Mouse (Mus musculus) MEL (cell line): ENCODE data around the gene Foxr1. TPM values are rescaled to one million over a fixed set of nuclear protein-coding genes. Genes with fewer than 3 reads are reported as not detected.

Source experiments
- DNase-seq: peaks from one replicate; pipeline ENCODE4 v3.0.0; 2011; ENCODE audit warnings: low read depth, low spot score
- H3K27ac ChIP-seq: 2 replicates; pipeline ENCODE4 v1.5.1; 2012; ENCODE audit warnings: low read depth, mild to moderate bottlenecking, control low read depth, low read length, moderate library complexity; ENCODE audit not compliant: control insufficient read depth
- H3K27me3 ChIP-seq, 2 experiments: fragments of 150-350 bp in 1 of 2; sonication (generic) in 1 of 2; 2 replicates each; pipeline ENCODE4 v1.6.1; 2012; ENCODE audit warnings: low read length in 2 of 2, mild to moderate bottlenecking in 2 of 2, improper control_type of control experiment in 1 of 2, moderate library complexity in 1 of 2; ENCODE audit not compliant: insufficient read depth in 2 of 2, control insufficient read depth in 1 of 2
- H3K36me3 ChIP-seq, 2 experiments: 2 replicates each; pipeline ENCODE4 v1.6.1; 2012 to 2014; ENCODE audit warnings: low read length in 2 of 2, improper control_type of control experiment in 1 of 2, inconsistent platforms in 1 of 2, mild to moderate bottlenecking in 1 of 2; ENCODE audit not compliant: insufficient read depth in 2 of 2, control insufficient read depth in 1 of 2
- H3K4me1 ChIP-seq, 2 experiments: fragments of 150-350 bp in 1 of 2; sonication (generic) in 1 of 2; 2 replicates each; pipeline ENCODE4 v1.6.1; 2012; ENCODE audit warnings: low read length in 2 of 2, improper control_type of control experiment in 1 of 2, mild to moderate bottlenecking in 1 of 2; ENCODE audit not compliant: insufficient read depth in 2 of 2, control insufficient read depth in 1 of 2
- H3K4me3 ChIP-seq, 2 experiments: fragments of 150-350 bp in 1 of 2; sonication (generic) in 1 of 2; 2 replicates each; pipeline ENCODE4 v1.5.1; 2012; ENCODE audit warnings: low read depth in 2 of 2, low read length in 2 of 2, mild to moderate bottlenecking in 2 of 2, moderate library complexity in 2 of 2, control low read depth in 1 of 2, improper control_type of control experiment in 1 of 2; ENCODE audit not compliant: control insufficient read depth in 1 of 2, insufficient read depth in 1 of 2
- H3K79me2 ChIP-seq: 2 replicates; pipeline ENCODE4 v1.6.1; 2012; ENCODE audit warnings: mild to moderate bottlenecking, low read length, moderate library complexity; ENCODE audit not compliant: control insufficient read depth, poor library complexity, insufficient read depth
- H3K9ac ChIP-seq: 2 replicates; pipeline ENCODE4 v1.6.1; 2012; ENCODE audit warnings: low read depth, mild to moderate bottlenecking, control low read depth, low read length, moderate library complexity; ENCODE audit not compliant: control insufficient read depth, poor library complexity, severe bottlenecking
- H3K9me3 ChIP-seq: fragments of 150-350 bp; sonication (generic); replicated peaks from 2 replicates; pipeline ENCODE4 v1.6.1; 2012; ENCODE audit warnings: mild to moderate bottlenecking, low read length, improper control_type of control experiment, moderate library complexity; ENCODE audit not compliant: insufficient read depth
- BHLHE40 ChIP-seq: IDR thresholded peaks from 2 replicates; pipeline ENCODE4 v1.6.1; 2012; ENCODE audit warnings: low read depth, mild to moderate bottlenecking, inconsistent platforms, low read length, improper control_type of control experiment, borderline replicate concordance
- CHD2 ChIP-seq: IDR thresholded peaks from 2 replicates; pipeline ENCODE4 v1.6.1; 2011; ENCODE audit warnings: low read length, improper control_type of control experiment
- CTCF ChIP-seq, 3 experiments: IDR thresholded peaks in 2 of 3; conservative IDR thresholded peaks in 1 of 3; 2 replicates each; pipeline ENCODE4 v1.5.1; 2011 to 2012; ENCODE audit warnings: low read length in 3 of 3, low read depth in 2 of 3, mild to moderate bottlenecking in 2 of 3, improper control_type of control experiment in 1 of 3, inconsistent platforms in 1 of 3, mixed read lengths in 1 of 3, moderate library complexity in 1 of 3; ENCODE audit not compliant: control insufficient read depth in 1 of 3, insufficient read depth in 1 of 3, poor library complexity in 1 of 3, severe bottlenecking in 1 of 3
- ETS1 ChIP-seq: IDR thresholded peaks from 2 replicates; pipeline ENCODE4 v1.6.1; 2012; ENCODE audit warnings: low read depth, mild to moderate bottlenecking, inconsistent platforms, low read length, improper control_type of control experiment, moderate library complexity
- GATA1 ChIP-seq: IDR thresholded peaks from 2 replicates; pipeline ENCODE4 v1.6.1; 2011; ENCODE audit warnings: low read depth, low read length, improper control_type of control experiment
- HCFC1 ChIP-seq: IDR thresholded peaks from 2 replicates; pipeline ENCODE4 v1.6.1; 2012; ENCODE audit warnings: low read depth, mild to moderate bottlenecking, inconsistent platforms, low read length, improper control_type of control experiment, moderate library complexity
- MAZ ChIP-seq: IDR thresholded peaks from 2 replicates; pipeline ENCODE4 v1.6.1; 2012; ENCODE audit warnings: low read depth, mild to moderate bottlenecking, inconsistent platforms, low read length, improper control_type of control experiment
- MXI1 ChIP-seq: IDR thresholded peaks from 2 replicates; pipeline ENCODE4 v1.6.1; 2011; ENCODE audit warnings: mild to moderate bottlenecking, low read depth, low read length, improper control_type of control experiment
- MYB ChIP-seq: IDR thresholded peaks from 2 replicates; pipeline ENCODE4 v1.6.1; 2011; ENCODE audit warnings: mild to moderate bottlenecking, low read depth, low read length, improper control_type of control experiment
- NRF1 ChIP-seq: IDR thresholded peaks from 2 replicates; pipeline ENCODE4 v1.6.1; 2014; ENCODE audit warnings: low read depth, mild to moderate bottlenecking, inconsistent platforms, low read length, improper control_type of control experiment, moderate library complexity; ENCODE audit not compliant: poor library complexity, insufficient read depth, severe bottlenecking
- POLR2AphosphoS2 ChIP-seq: IDR thresholded peaks from 2 replicates; pipeline ENCODE4 v1.6.1; 2011; ENCODE audit warnings: low read length, improper control_type of control experiment
- RAD21 ChIP-seq: IDR thresholded peaks from 2 replicates; pipeline ENCODE4 v1.6.1; 2011; ENCODE audit warnings: mild to moderate bottlenecking, low read depth, low read length, improper control_type of control experiment
- RCOR1 ChIP-seq: IDR thresholded peaks from 2 replicates; pipeline ENCODE4 v1.6.1; 2012; ENCODE audit warnings: low read depth, mild to moderate bottlenecking, inconsistent platforms, low read length, improper control_type of control experiment
- SIN3A ChIP-seq: IDR thresholded peaks from 2 replicates; pipeline ENCODE4 v1.6.1; 2012; ENCODE audit warnings: low read length, improper control_type of control experiment, inconsistent platforms
- SMC3 ChIP-seq: IDR thresholded peaks from 2 replicates; pipeline ENCODE4 v1.6.1; 2011; ENCODE audit warnings: low read depth, low read length, improper control_type of control experiment
- UBTF ChIP-seq: IDR thresholded peaks from 2 replicates; pipeline ENCODE4 v1.6.1; 2012; ENCODE audit warnings: low read depth, mild to moderate bottlenecking, inconsistent platforms, low read length, improper control_type of control experiment, moderate library complexity, borderline replicate concordance; ENCODE audit not compliant: insufficient read depth
- ZC3H11A ChIP-seq: IDR thresholded peaks from 2 replicates; pipeline ENCODE4 v1.6.1; 2012; ENCODE audit warnings: low read depth, mild to moderate bottlenecking, inconsistent platforms, low read length, improper control_type of control experiment
- ZKSCAN1 ChIP-seq: IDR thresholded peaks from 2 replicates; pipeline ENCODE4 v1.6.1; 2012; ENCODE audit warnings: low read depth, mild to moderate bottlenecking, inconsistent platforms, low read length, improper control_type of control experiment, moderate library complexity
- ZNF384 ChIP-seq: IDR thresholded peaks from 2 replicates; pipeline ENCODE4 v1.6.1; 2012; ENCODE audit warnings: low read depth, mild to moderate bottlenecking, inconsistent platforms, low read length, improper control_type of control experiment
- polyA plus RNA-seq, 2 experiments: library from polyadenylated mRNA; stranded (reverse) in 1 of 2; unstranded in 1 of 2; fragments of >175 nt in 1 of 2; fragments of >200 nt in 1 of 2; gene quantifications; 2 replicates each; pipeline versions ENCODE4 v1.2.1 to v1.2.4; 2012; ENCODE audit warnings: low replicate concordance in 2 of 2, low read depth in 1 of 2; ENCODE audit not compliant: insufficient read length in 2 of 2, insufficient read depth in 1 of 2, missing spikeins in 1 of 2
- total RNA-seq: library from RNA; depleted of rRNA; stranded (reverse); fragments of 300-350 nt; gene quantifications from 2 replicates; pipeline ENCODE4 v1.2.3, GENCODE M21; 2012

Foxr1 gene
- total and polyA plus RNA-seq, 3 experiments = 0.07 to 0.08 TPM; not detected in 1

DNA sequence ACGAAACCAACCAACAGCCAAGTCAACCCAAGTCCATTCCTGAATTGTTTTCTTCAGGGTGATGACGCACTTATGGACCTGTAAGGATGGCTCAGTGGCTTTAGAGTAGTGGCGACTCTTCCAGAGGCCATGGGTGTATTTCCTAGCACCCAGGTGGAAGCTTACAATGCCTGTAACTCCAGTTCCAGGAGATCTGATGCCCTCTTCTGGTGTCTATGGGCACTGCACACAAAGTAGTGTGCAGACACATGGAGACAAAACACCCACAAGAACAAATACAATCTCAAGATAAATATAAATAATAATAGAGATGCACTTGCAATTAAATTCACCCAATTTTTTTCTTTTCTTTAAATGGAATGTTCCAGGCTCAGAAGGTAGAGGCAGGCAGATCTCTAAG, 35.0 kb upstream of the Foxr1 start:
- TF ChIP-seq CTCF (IDR thresholded peaks at IDR 0.05 in 2 of 3, conservative IDR thresholded peaks at IDR 0.05 in 1 of 3; ENCODE audit: control insufficient read depth in 1 of 3, insufficient read depth in 1 of 3, low read depth in 2 of 3, low read length in 3 of 3, poor library complexity in 1 of 3, severe bottlenecking in 1 of 3) (peak; percentile 24 to 39 (median 28); a peak in 5 of 6 replicates), RAD21 (peak; percentile 3; the same call in 1 of the 2 replicates), BHLHE40 (no peak)
- DNase-seq = peak; percentile 45
- H3K79me2 ChIP-seq = no peaks in the 10 kb centered on the region; the same call in 1 of the 2 replicates

DNA sequence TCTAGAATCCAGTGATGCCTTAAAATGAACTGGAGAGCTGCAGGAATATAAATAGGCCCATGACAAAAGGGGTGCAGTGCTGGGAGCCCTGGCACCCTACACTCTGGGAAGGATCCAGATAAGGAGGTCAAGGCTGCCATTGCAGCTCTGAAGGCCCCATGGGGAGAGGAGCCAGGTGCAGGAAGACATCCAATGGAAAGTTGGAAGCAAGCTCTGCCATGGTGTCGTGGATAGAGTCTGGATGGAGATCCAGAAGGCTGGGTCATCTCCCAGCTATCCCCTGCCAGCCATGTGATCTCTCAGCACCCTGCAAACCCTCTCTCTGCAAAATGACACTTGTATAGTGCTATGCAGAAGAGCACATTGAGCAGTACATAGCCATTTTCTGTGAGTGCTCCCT, 33.4 kb upstream of the Foxr1 start:
- Histone ChIP-seq H3K4me1 (peaks cover 2 to 3% of the 10 kb centered on the region in 2 experiments; a peak in 1 of 4 replicates), H3K36me3 (no peaks in the 10 kb centered on the region), H3K27ac (no peak overlapping the region), H3K27me3 (peaks cover 10 to 14% of the 10 kb centered on the region in 2 experiments), H3K9ac (no peak overlapping the region), H3K4me3 (no peak overlapping the region), H3K79me2 (no peaks in the 10 kb centered on the region; the same call in 1 of the 2 replicates), H3K9me3 (no peaks in the 10 kb centered on the region)
- DNase-seq = no peak
- TF ChIP-seq RCOR1 (no peak), CHD2 (no peak), NRF1 (no peak), GATA1 (no peak), HCFC1 (no peak), MAZ (no peak), ZKSCAN1 (no peak)
- TF ChIP-seq, all 39 proteins: peak for 0

More for the DNA sequence above, 35.0 kb upstream of the Foxr1 start:
- Histone ChIP-seq H3K36me3 (no peaks in the 10 kb centered on the region), H3K4me3 (no peak overlapping the region), H3K27me3 (peaks cover 4 to 5% of the 10 kb centered on the region in 2 experiments; a peak in 3 of 4 replicates), H3K27ac (no peak overlapping the region), H3K9ac (no peak overlapping the region), H3K9me3 (no peaks in the 10 kb centered on the region), H3K4me1 (peaks cover 2 to 3% of the 10 kb centered on the region in 2 experiments; a peak in 1 of 4 replicates)

DNA sequence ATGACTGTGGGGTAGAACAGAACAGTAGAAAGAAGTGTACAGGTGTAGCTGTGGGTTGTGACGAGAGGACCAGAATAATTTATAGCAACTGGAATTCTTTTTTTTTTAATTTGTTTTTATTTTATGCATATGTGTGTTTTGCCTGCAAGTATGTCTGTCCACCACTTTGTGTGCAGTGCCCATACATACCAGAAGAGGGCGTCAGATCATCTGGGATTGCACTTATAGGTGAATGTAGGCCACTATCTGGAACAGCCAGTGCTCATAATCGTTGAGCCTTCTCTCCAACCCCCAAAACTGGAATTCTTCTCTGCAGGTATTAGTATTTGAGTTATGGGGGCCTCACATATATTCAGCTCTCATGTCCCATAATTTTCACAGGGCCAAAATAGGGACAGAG, 32.2 kb upstream of the Foxr1 start:
- peaks cover 13 to 14% of the 10 kb centered on the region in 2 experiments for H3K27me3 ChIP-seq
- DNase-seq = peak; percentile 45
- no peak overlapping the region for H3K27ac ChIP-seq
- H3K4me1 ChIP-seq = peaks cover 2 to 3% of the 10 kb centered on the region in 2 experiments; a peak in 1 of 4 replicates
- no peak overlapping the region for H3K9ac ChIP-seq
- H3K9me3 ChIP-seq = no peaks in the 10 kb centered on the region
- no peaks in the 10 kb centered on the region for H3K36me3 ChIP-seq
- H3K79me2 ChIP-seq = no peaks in the 10 kb centered on the region
- H3K4me3 ChIP-seq = no peak overlapping the region
- no peak for TF ChIP-seq MXI1
- no peak for TF ChIP-seq SIN3A
- no peak for TF ChIP-seq ZNF384
- TF ChIP-seq ZC3H11A = peak; percentile 18; the same call in 1 of the 2 replicates
- TF ChIP-seq SMC3 = peak; percentile 48
- TF ChIP-seq CHD2 = no peak
- TF ChIP-seq ETS1 = no peak
- TF ChIP-seq RAD21 = peak; percentile 34
- peak; percentile 45 to 55 (median 53) for TF ChIP-seq CTCF (IDR thresholded peaks at IDR 0.05 in 2 of 3, conservative IDR thresholded peaks at IDR 0.05 in 1 of 3; ENCODE audit: control insufficient read depth in 1 of 3, insufficient read depth in 1 of 3, low read depth in 2 of 3, low read length in 3 of 3, poor library complexity in 1 of 3, severe bottlenecking in 1 of 3)
- no peak for TF ChIP-seq MYB
- TF ChIP-seq POLR2AphosphoS2 = no peak
- no peak for TF ChIP-seq UBTF
- no peak for TF ChIP-seq MAZ
